Mouse (Mus musculus) adipocyte (in vitro differentiated cells): Measurements from ENCODE around the gene Def8.

Experiments
- DNase-seq: peaks from one replicate; pipeline ENCODE4 v3.0.0-alpha.2; 2016; ENCODE audit warnings: low spot score

Def8 gene

DNA sequence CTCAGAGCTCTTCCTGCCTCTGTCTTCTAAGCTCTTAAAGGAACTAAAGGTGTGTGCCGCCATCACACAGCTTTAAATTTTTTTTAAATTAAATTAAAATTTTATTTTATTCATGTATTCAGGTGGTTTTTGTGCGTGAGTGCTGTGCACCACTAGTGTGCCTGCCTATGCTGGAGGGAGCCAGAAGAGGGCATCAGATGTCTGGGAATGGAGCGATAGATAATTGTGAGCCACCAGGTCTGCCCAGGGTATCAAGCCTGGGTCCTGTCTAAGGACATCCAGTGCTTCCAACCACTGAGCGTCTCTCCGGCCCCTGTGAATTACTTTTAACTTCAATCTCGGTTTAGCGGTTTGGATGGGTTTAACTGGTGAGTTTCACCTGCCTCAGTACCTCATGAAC, 59.3 kb downstream of the Def8 start:
- DNase-seq, result no peak

DNA sequence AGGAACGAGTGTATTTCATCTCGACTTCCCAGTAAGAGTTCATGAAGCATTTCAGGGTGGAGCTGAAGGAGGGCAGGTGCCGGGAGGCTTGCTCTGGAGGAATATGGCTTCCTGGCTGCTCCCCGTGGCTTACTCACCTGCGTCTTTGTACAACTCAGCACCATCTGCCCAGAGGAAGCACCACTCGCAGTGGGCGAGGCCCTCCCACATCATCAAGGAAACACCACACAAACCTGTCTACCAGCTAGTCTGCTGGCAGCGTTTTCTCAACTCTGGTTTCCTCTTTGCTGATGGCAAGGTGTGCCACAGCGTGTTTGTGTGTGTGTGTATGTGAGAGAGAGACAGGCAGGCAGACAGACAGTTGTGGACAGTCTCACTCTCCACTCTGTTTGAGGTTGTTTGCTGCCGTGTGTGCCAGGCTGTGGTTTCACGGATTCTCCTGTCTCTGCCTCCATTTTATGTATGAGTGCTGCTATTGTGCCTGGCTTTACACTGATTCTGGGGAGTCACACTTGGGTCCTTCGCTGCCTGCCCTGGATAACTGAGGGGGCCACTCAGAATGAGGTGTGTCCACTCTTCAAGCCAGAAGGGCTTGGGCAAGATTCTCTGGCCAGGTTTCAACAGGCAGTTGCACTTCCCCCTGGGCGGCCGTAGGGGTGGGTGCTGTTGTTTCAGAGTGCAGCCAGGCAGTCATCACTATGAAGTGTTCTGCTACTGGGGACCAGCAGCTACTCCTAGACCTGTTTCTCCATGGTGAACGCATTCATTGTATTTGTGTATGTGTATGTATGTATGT, 68.2 kb downstream of the Def8 start:
- DNase-seq, result no peak

GRCm38 (mm10) chr8:123492898-123493297, 69.6 kb downstream of the Def8 start:
- DNase-seq, result no peak

GRCm38 (mm10) chr8:123497699-123498098, 74.4 kb downstream of the Def8 start:
- no peak for DNase-seq

GRCm38 (mm10) chr8:123498963-123499362, 75.6 kb downstream of the Def8 start:
- DNase-seq, result no peak

DNA sequence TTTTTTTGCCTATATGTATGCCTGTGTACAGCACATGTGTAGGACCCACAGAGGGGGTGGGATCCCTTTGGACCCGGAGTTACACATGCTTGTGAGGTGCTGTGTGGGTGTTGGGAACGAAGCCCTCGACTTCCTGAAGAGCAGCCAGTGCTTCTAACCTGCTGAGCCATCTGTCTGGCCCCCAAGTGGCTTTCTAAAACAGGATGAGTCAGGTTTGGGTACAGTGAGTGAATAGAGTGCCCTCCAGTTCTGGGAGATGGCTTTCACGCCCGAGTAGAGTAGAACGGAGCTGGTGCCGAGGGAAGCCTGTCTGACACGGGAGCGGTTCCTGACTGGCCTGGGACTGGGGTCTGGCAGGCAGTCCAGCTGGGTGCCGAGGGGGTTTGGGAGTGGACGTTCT, 76.2 kb downstream of the Def8 start:
- DNase-seq, result no peak

- no peak for DNase-seq
Observed at GRCm38 (mm10) chr8:123502192-123502591, 78.9 kb downstream of the Def8 start.

DNA sequence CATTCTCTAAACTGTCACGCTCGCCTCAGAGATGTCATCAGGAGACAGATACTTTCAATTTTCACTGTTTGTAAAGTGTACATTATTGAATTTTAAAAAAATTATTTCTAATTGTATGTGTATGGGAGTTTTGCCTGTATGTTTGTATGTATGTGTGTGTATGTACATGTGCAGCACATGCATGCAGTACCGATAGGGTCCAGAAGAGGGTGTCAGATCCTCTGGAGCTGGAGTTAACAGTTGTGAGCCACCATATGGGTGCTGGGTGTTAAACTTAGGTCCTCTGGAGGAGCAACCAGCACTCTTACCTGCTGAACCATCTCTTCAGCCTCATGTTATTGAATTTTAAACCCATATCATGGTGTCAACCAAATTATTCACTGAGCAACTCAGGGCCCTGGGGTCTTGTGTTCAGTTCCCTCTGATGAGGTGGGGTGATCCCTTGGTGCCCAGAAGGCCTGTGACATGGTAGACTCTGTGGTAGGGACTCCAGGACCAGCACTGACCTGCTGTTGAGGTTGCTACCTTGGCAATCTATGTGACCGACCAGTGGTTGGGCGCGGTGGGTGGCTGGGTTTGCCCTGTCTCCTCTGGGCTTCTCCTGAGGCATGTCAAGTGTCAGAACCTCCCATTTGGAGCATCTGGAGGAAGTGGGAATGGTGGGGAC, 80.6 kb downstream of the Def8 start:
- no peak for DNase-seq

GRCm38 (mm10) chr8:123504591-123505195, 81.4 kb downstream of the Def8 start:
- no peak for DNase-seq

- DNase-seq, result no peak
Observed at GRCm38 (mm10) chr8:123505267-123505666, 81.9 kb downstream of the Def8 start.

- no peak for DNase-seq
Observed at GRCm38 (mm10) chr8:123505695-123506094, 82.4 kb downstream of the Def8 start.

GRCm38 (mm10) chr8:123507153-123507552, 83.8 kb downstream of the Def8 start:
- DNase-seq, result no peak

- no peak for DNase-seq
Observed at GRCm38 (mm10) chr8:123510819-123511218, 87.5 kb downstream of the Def8 start.
